Mouse (Mus musculus): ENCODE data around the gene Tepp. TPM values are rescaled to one million over a fixed set of nuclear protein-coding genes. Genes with fewer than 3 reads are reported as not detected.

Gene Tepp
- total RNA-seq, 2 experiments from 2014 or later, result not detected

DNA sequence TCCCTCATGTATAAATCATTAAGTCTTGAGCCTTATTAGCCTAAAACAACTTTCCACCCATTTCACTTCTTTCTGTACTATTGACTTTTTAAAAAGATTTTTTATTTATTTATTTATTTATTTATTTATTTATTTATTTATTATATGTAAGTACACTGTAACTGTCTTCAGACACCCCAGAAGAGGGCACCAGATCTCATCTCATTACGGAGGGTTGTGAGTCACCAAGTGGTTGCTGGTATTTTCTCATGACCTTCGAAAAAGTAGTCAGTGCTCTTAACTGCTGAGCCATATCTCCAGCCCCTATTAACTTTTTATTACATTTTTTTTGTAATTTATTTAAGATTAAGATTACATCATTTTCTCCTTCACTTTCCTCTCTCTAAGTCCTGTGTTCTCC lies 4.3 kb downstream of the Tepp start:
- no peak overlapping the region for H3K4me3 ChIP-seq
- DNase-seq, result no peak
- TF ChIP-seq CTCF (IDR thresholded peaks at IDR 0.05), result 0 out of 2 replicates have a peak, but pooled peaks have one; percentile 16
- intact Hi-C loops (cut with DNase I), result no loop called here
- H3K27ac ChIP-seq, result no peak overlapping the region

DNA sequence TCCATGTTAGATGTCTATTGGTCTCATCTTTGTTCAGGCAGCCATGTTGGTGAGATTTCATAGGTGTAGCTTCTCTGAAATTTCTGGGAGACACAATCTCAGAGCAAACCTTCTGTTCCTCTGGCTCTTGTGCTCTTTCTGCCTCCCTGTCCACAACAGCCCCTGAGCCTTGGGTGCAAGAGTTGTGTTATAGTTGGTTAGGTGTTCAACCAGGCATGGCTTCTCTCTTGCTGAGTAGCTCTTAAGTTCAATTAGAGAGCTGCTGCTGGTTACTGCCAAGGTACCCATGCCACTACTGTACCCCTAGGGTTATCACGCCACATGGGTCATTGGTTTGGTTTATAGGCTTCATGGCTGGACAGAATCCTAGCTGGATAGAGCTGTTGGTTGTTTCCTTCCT lies 5.0 kb downstream of the Tepp start:
- H3K27ac ChIP-seq, result no peak overlapping the region
- H3K4me3 ChIP-seq, result no peak overlapping the region
- no peak for DNase-seq
- no peak for TF ChIP-seq CTCF (IDR thresholded peaks at IDR 0.05)
- intact Hi-C loops (cut with DNase I), result no loop called here

DNA sequence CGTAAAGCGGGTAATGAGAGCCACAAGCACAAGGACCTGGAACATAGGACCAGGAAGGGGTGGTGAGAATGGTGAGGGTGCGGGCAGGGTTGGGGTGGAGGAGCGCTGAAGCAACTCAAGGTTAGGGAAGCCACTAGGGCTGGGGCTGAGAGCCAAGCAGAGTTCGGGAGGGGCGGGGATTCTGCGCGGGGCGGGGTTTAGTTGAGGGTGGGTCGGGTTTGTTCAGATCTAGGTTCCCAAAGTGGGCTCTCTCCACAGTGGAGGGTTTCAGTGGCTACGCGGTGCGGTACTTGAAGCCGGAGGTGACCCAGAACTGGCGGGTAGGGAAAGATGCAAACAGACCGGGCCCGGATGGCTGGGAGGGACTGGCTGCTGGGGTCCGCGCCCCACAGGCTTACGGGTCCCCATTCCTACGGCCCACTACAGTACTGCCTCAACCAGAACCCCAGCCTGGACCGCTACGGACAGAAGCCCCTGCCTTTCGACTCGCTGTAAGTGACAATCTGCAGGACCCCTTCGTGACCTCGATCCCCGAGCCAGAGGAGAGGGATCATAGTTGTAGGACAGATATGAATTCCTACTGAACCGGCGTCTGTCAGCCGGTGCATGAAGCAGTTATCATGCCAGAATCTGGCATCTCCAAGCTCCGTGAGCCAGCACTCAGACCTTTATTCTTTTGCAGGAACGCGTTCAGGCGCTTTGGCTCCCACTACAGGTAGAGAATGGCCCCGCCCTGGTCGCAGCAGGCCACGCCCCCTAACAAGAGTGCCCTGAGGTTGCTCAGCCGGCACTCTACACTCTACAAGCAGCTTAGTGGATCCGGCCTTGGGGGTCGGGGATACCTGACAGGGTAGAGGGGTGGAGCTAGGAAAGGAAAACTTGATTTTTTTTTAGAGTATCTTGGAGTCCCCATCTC lies 10.1 kb downstream of the Tepp start:
- DNase-seq, result peak; percentile 61

DNA sequence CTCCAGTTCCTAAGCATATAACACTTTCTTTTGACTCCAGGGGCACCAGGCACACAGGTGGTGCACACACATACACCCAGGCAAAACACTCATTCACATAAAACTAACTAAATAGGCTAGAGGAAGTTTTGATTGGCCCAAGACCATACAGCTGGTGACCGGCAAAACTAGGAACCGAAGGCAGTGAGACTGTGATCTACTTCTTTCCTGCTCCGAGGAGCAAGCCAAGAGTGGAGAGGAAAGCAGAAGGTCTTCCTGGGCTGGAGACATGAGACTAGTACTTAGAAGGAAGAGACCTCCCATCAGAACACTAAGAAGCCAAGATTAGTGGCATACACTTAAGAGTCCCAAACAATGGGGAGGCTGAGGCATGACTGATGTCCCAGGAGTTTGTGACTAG lies 12.8 kb downstream of the Tepp start:
- TF ChIP-seq CTCF (IDR thresholded peaks at IDR 0.05), result no peak
- no peak for DNase-seq
- intact Hi-C loops (cut with DNase I), result no loop called here
- H3K4me3 ChIP-seq, result no peak overlapping the region
- no peak overlapping the region for H3K27ac ChIP-seq

More for the DNA sequence above, 10.1 kb downstream of the Tepp start:
- intact Hi-C loops (cut with DNase I), result no loop called here
- Histone ChIP-seq H3K27ac (no peak overlapping the region), H3K4me3 (peak overlapping the region; percentile 69)
- TF ChIP-seq CTCF (IDR thresholded peaks at IDR 0.05), result peak; percentile 39; the same call in 1 of the 2 replicates

DNA sequence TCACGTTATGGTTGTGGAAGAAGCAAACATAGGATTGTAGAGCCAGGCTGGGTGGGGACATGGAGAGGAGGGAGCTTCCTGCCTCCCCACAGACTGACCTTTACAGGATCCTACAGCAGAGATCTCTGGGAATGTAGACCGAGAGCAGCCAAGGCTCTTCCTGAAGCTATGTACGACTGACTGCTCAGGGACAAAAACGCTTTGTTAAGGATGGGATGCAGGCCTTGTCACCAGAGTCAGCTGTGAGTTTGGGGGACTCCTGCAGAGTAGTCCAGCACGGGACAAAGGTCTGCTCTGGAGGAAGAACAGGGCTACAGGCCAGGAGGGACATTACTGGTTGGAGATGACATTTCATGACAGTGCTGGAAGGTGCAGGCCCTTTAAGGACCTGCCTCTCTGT lies 14.3 kb downstream of the Tepp start:
- intact Hi-C loops (cut with DNase I), result no loop called here
- Histone ChIP-seq H3K4me3 (no peak overlapping the region), H3K27ac (no peak overlapping the region; the same call in 1 of the 2 replicates)
- TF ChIP-seq CTCF (IDR thresholded peaks at IDR 0.05), result no peak
- no peak for DNase-seq

DNA sequence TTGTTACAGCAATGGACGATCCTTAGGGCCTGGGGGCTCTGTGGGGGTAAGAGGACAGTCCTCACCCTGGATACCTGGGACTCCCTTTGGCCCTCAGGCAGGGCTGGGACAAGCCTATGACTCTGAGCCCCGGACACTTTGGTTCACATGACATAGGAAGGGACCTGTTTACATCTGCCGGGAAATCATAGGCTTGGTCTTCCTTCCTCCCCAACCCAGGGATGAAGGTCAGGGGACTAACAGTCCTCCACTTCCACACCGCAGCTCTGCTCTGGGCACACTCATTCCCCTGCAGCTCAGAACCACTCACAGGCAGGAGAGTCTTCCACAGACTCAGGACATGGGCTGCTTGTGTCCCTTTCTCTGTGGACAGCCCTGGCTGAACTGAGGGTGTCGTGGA lies 16.5 kb downstream of the Tepp start:
- no peak for TF ChIP-seq CTCF (IDR thresholded peaks at IDR 0.05)
- intact Hi-C loops (cut with DNase I), result no loop called here
- no peak for DNase-seq
- H3K4me3 ChIP-seq, result no peak overlapping the region
- H3K27ac ChIP-seq, result no peak overlapping the region

DNA sequence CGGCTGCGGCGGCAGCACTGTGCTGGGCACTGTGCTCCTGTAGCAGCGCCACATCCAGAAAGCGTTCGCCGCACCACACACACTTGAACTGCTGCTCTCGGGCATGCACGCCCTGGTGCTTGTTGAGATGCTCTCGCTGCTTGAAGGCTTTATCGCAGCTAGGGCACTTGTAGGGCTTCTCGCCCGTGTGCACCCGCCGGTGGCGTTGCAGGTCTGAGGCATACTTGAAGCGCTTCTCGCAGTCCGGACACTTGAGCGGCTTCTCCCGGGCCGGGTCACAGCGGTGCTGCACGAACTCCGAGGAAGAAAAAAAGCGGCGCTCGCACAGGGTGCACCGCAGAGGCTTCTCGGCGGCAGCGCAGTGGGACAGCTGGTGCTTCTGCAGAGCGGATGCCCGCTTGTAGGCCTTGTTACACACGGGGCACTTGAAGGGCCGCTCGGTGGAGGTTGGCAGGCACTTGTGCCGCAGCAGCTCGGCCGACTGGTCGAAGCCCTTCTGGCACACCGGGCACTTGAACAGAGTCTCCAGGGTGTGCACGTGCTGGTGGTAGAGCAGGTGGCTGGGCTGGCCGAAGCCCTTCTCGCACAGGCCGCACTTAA lies 17.6 kb downstream of the Tepp start:
- intact Hi-C loops (cut with DNase I), result no loop called here
- Histone ChIP-seq H3K4me3 (no peak overlapping the region), H3K27ac (no peak overlapping the region)
- no peak for DNase-seq
- TF ChIP-seq CTCF (IDR thresholded peaks at IDR 0.05), result no peak

DNA sequence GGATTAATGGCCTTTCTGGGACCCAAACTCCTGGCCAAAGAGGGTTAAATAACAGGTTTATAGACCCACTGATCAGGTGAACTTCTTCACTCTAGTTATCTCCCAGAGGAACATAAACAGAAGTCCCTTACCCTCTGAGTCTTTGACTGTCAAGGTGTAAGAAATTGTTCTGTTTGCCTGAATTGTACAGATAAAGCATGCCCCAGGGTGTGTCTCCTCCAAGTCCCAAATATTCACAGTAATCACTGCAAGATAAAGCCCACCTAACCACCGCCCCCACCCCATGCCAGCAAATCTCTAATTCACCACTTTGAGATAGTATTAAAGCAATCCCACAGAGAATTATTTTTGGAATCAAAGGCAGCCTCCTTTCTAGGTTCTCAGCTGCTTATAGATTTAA lies 20.0 kb downstream of the Tepp start:
- no peak for DNase-seq
- intact Hi-C loops (cut with DNase I), result loop anchor here (5.0 to 10.0 kb wide), 3 partner anchors 102 to 304 kb away; partner anchors contain the start of genes Cfap20, Gins3 and Katnb1
- Histone ChIP-seq H3K4me3 (peak overlapping the region; percentile 97), H3K27ac (peak overlapping the region; percentile 98)
- TF ChIP-seq CTCF (IDR thresholded peaks at IDR 0.05), result no peak

DNA sequence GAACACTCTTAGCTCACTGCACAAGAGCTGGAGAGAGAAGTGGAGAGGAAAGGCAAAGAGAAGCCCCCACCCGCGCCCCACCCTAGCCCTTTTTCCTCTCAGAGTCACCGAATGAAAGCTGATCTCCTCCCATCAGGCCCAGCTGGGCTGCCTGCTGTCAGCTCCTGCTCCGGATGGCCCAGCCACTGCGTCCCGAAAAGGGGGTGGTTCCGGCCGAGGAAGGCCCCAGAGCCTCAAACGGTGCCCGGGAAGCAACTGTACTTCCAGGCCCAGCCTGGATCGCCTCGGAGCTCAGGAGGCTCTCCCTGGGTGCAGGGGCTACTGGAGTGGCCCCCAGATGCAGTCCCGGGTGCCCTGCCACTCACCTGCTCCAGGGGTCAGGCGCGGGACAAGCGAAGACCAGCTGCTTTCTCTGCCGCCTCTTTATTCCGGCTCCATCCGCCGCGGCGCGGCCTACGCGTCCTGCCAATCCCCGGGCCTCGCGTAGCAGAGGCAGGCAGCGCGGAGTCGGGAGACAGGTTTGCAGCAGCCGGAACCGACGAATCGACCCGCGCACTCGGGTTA lies 20.9 kb downstream of the Tepp start:
- H3K4me3 ChIP-seq, result peak overlapping the region; percentile 97
- intact Hi-C loops (cut with DNase I), result loop anchor here (1.0 to 10.0 kb wide), 4 partner anchors 76 to 304 kb away; partner anchors contain the start of genes Cfap20, Gins3 and Katnb1
- TF ChIP-seq CTCF (IDR thresholded peaks at IDR 0.05), result no peak
- no peak for DNase-seq
- peak overlapping the region; percentile 98 for H3K27ac ChIP-seq

DNA sequence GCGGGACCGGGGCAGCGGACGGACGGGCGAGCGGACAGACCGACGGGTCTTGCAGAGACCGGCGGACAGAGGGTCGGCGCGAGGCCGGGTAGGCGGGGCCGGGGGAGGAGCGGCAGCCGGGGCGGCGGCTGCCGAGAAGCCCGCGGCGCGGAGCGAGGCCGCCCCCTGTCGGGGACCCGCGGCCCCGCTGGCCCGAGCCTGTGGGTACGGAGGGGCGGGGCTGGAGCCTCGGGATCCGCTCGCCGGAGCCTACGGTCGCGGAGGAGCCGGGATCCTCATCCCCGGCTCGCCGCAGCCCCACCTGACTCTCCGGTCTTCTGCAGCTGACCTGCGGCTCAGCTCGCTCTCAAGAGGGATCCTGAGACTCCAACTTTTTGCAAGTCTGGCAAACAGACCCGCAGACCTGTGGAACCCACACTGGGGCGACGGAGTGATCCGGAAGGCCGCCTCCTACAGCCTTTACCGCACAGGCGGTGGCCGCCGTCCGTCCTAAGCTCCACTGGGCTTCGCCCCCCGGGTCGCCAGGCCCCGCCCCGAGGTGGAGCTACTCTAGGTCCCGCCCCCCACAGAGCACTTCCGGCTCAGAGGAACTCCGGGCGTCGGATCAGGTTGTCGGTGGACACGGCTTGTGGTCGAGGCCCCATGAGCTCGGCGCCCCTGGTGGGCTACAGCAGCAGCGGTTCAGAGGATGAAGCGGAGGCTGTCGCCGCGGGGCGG lies 21.5 kb downstream of the Tepp start, which contains the start of the genes Zfp319 and Usb1:
Zfp319 (minus strand) TSS at position 231 of the 717 bp plus-strand sequence.
Usb1 (plus strand) TSS at position 565 of the 717 bp plus-strand sequence.
- DNase-seq, result peak; percentile 96
- peak; percentile 88 for TF ChIP-seq CTCF (IDR thresholded peaks at IDR 0.05)

DNA sequence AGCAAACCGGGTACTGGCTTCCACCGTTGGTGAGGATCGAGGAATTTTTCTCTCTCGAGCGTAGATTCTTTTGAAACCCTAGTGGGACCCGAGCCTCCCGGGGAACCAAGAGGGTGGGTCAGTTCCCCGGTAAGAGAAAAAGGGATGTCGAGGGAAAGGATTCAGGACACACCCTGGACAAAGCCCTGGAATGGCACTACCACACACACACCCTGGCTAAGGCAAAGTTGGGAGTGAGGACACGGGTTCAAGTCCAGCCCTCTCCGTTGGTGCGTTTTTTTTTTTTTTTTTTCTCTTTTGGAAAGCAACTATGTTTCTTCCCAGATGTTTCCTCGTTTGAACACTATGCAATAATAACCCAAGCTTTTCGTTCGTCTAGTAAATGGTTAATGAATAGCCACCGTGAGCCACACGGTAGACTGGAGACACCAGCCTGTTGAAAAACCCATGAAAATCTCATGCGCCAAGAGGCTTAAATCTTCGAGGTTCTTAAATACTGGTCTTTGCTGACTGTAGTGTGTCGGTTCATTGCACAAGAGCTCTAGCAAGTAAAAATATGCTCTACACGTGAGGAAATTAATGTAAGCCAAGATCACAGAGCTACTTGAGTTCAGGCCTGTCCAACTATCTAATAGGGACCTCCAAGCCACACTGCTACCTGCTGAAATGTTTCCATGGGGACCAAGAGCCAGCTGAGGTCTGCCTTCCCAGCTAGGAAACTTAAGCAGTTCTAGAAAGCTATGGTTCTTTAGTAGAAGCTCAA lies 22.3 kb downstream of the Tepp start:
- intact Hi-C loops (cut with DNase I), result loop anchor here (5.0 to 10.0 kb wide), 3 partner anchors 100 to 302 kb away; partner anchors contain the start of genes Cfap20, Gins3 and Katnb1
- peak overlapping the region; percentile 97 for H3K4me3 ChIP-seq
- no peak for TF ChIP-seq CTCF (IDR thresholded peaks at IDR 0.05)
- peak overlapping the region; percentile 98 for H3K27ac ChIP-seq
- DNase-seq, result no peak

More for the DNA sequence above, 21.5 kb downstream of the Tepp start, which contains the start of the genes Zfp319 and Usb1:
- Histone ChIP-seq H3K4me3 (peak within 1 kb of the TSS; percentile 97), H3K27ac (peak within 1 kb of the TSS; percentile 98)
- intact Hi-C loops (cut with DNase I), result loop anchor here (1.0 to 10.0 kb wide), 4 partner anchors 77 to 303 kb away; partner anchors contain the start of genes Cfap20, Gins3 and Katnb1
